Mouse (Mus musculus): Measurements from ENCODE around the gene Spsb2. TPM values are rescaled to one million over a fixed set of nuclear protein-coding genes. Genes with fewer than 3 reads are reported as not detected.

Gene Spsb2
- polyA plus RNA-seq (2015; fragmentation: Nextera tagmentation; extraction: Ambion mirVana): 7.9 and 9.2 TPM in 2 replicates

DNA sequence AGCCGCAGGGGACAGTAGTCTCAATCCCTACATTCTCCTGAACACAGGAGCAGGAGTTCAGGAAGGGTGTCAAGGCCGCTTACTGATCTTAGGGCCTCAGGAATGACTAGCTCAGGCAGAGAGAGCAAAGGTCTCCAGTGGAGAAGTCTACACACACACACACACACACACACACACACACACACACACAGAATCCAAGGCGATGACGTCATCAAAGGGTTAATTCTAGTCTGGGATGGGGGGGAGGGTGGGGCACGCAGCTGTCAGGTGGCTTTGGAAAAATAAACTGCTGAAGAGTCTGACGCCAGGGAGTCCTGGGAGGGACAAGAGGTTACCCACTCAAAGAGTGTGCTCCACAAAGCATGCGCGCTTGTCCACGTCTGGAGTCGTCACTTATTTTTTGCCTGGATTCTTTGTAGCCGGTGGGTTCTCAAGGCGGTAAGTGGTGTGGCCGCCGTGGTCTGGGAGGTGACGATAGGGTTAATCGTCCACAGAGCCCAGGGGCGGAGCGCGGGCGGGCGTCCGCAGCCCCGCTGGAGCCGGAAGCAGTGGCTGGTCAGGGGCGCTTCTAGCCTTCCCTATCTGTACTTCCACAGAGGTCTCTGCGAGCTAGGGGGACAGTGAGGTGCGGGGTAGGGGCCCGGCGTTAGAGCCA lies at the start of gene Spsb2:
Spsb2 (plus strand) TSS at position 304 of the 655 bp plus-strand sequence.
- Histone ChIP-seq H3K36me3 (peaks cover 13% of the 10 kb centered on the region; the same call in 1 of the 2 replicates), H3K4me3 (replicated peaks) (peak within 1 kb of the TSS; percentile 50), H3K27ac (replicated peaks) (peak within 1 kb of the TSS; percentile 81), H3K27me3 (replicated peaks) (no peaks in the 10 kb centered on the region), H3K9ac (replicated peaks) (peak within 1 kb of the TSS; percentile 64), H3K4me1 (peaks cover 57% of the 10 kb centered on the region), H3K4me2 (peak within 1 kb of the TSS; percentile 94), H3K9me3 (replicated peaks) (no peaks in the 10 kb centered on the region)
- 4% methylated on average over 29 of the region's 29 CpGs for WGBS
- ATAC-seq (ENCODE audit: low FRiP score): peak; percentile 13; the same call in 1 of the 2 replicates

DNA sequence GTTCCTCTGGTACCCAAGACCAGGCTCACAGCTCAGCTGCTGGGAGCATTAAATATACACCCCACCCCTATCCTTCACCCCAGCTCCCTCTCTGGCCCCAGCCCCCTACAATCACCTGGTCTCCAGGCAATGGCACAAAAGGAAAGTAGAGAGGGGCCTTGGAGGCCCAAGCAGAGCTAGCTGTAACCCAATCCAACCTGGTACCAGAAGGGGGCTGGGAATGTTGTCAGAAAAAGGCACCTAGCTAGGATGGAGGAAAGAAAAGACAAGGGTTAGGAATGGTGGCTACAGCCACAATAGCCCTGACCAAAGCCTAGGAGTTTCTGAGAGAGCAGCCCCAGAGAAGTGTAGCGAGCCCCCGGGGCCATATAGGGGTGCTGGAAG lies 49.6 kb upstream of the Spsb2 start:
- Histone ChIP-seq H3K9me3 (replicated peaks) (no peaks in the 10 kb centered on the region), H3K27ac (replicated peaks) (peak overlapping the region; percentile 98), H3K4me3 (replicated peaks) (no peak overlapping the region), H3K4me1 (peaks cover 40% of the 10 kb centered on the region), H3K36me3 (0 out of 2 replicates have a peak, but pooled peaks cover 13% of the 10 kb centered on the region), H3K27me3 (replicated peaks) (no peaks in the 10 kb centered on the region), H3K9ac (replicated peaks) (0 out of 2 replicates have a peak overlapping the region, but pooled peaks have one; percentile 1), H3K4me2 (peak overlapping the region; percentile 90; the same call in 1 of the 2 replicates)
- no peak for ATAC-seq (ENCODE audit: low FRiP score)
- 56% methylated on average over 2 of the region's 2 CpGs for WGBS

DNA sequence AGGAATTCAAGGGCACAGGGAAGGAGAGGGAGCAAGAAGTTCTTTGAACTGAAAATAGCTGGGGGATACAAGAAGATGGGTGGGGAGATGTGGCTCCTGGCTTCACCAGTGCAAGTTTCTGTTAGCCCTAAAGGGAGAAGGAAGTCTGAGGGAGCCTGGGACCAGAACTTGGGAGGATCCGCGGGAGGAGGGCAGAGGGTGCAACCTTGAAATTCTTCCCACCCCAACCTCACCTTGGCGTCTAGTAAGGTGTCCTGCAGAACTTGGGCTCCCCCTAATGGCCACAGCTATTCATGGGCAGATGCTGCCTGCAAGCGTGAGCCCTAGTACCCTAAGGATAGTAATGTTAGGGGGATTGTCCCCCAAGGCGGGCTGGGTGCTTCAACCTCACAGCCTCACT lies 49.2 kb upstream of the Spsb2 start:
- Histone ChIP-seq H3K27me3 (replicated peaks) (no peaks in the 10 kb centered on the region), H3K27ac (replicated peaks) (peak overlapping the region; percentile 98), H3K36me3 (0 out of 2 replicates have a peak, but pooled peaks cover 13% of the 10 kb centered on the region), H3K4me3 (replicated peaks) (no peak overlapping the region), H3K4me1 (peaks cover 36% of the 10 kb centered on the region), H3K9me3 (replicated peaks) (no peaks in the 10 kb centered on the region), H3K4me2 (peak overlapping the region; percentile 90; the same call in 1 of the 2 replicates), H3K9ac (replicated peaks) (0 out of 2 replicates have a peak overlapping the region, but pooled peaks have one; percentile 1)
- no peak for ATAC-seq (ENCODE audit: low FRiP score)
- WGBS: 2% methylated on average over 5 of the region's 5 CpGs

DNA sequence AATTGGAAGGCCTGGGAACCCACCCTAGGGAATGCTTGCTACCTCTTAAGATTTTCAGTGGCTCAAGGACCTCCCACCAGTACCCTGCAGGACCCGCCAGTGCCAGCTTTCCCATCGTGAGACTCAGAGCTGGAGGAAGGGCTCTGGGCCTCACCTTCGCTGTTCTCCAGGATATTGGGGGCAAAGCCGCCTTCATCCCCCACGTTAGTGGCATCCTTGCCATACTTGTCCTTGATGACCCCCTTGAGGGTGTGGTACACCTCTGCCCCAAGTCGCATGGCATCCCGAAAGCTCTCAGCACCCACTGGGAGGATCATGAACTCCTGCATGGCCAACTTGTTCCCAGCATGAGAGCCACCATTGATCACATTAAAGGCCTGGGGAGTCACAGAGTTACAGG lies 42.5 kb upstream of the Spsb2 start:
- H3K9me3 ChIP-seq (replicated peaks): no peaks in the 10 kb centered on the region
- WGBS: 81% methylated on average over 7 of the region's 7 CpGs
- no peak overlapping the region for H3K9ac ChIP-seq (replicated peaks)
- H3K4me1 ChIP-seq: peaks cover 32% of the 10 kb centered on the region
- H3K27me3 ChIP-seq (replicated peaks): no peaks in the 10 kb centered on the region; the same call in none of the 2 replicates
- H3K36me3 ChIP-seq: peaks cover 17% of the 10 kb centered on the region; the same call in 1 of the 2 replicates
- no peak overlapping the region for H3K4me3 ChIP-seq (replicated peaks)
- no peak overlapping the region for H3K27ac ChIP-seq (replicated peaks)
- no peak overlapping the region for H3K4me2 ChIP-seq
- no peak for ATAC-seq (ENCODE audit: low FRiP score)

DNA sequence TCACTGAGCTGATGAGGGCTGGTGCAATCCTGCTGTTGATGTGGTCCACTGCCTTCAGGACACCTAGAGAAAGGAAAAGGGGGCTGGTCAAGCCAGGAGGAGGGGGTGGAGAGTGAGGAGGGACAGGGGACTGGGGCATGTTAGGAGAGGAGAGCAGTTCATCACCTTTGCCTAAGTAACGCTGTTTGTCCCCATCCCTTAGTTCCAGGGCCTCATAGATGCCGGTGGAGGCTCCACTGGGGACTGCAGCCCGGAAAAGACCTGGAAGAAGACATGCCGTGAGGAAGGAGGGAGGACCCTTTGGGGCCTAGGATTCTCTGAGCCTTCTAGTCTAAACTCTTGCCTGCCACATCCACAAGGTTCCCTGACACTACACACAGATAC lies 40.9 kb upstream of the Spsb2 start:
- H3K36me3 ChIP-seq: peaks cover 8% of the 10 kb centered on the region; the same call in 1 of the 2 replicates
- H3K9me3 ChIP-seq (replicated peaks): no peaks in the 10 kb centered on the region
- H3K4me1 ChIP-seq: peaks cover 32% of the 10 kb centered on the region
- peak overlapping the region; percentile 77; the same call in 1 of the 2 replicates for H3K9ac ChIP-seq (replicated peaks)
- no peak for ATAC-seq (ENCODE audit: low FRiP score)
- H3K4me3 ChIP-seq (replicated peaks): no peak overlapping the region; the same call in 1 of the 2 replicates
- 27% methylated on average over 4 of the region's 4 CpGs for WGBS
- no peaks in the 10 kb centered on the region; the same call in none of the 2 replicates for H3K27me3 ChIP-seq (replicated peaks)
- peak overlapping the region; percentile 80 for H3K4me2 ChIP-seq
- H3K27ac ChIP-seq (replicated peaks): peak overlapping the region; percentile 84; the same call in 1 of the 2 replicates

DNA sequence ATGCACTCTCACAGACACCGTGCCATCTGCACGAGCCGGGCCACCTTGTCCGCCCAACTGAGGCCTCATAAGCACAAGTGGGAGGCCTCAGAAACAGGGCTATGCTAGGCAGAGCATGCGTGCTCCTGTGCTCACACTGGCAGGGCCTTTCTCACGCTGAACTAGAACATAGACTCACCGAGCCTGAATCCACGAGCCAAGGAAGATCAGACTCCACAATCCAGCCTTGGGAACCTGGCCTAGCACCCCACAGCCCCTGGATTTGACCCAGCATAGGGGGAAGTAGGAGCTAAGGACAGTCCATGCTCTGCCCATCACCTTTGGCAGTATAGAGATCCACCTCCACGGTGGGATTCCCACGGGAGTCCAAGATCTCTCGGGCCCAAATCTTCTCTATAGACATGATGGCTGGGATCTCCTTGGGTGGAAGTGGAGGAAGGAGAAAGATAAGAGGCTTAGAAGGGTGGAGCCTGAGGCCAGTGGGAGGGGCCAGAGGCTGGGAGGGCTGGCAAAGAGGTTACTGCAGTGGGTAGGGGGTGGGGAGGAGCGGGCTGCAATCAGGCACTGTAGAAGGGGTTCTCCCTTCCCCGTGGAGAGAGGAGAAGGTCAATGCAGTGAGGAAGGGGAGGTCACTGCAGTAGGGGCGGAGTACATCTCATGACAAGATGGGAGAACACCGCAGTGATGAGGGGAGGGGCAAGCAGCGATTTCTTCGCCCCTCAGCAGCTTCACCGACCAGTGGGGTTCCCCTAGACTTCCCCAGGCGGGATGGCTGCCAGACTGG lies 40.3 kb upstream of the Spsb2 start:
- Histone ChIP-seq H3K27me3 (replicated peaks) (no peaks in the 10 kb centered on the region; the same call in none of the 2 replicates), H3K4me1 (peaks cover 32% of the 10 kb centered on the region), H3K36me3 (peaks cover 3% of the 10 kb centered on the region; the same call in 1 of the 2 replicates), H3K4me2 (peak overlapping the region; percentile 80), H3K9ac (replicated peaks) (peak overlapping the region; percentile 77), H3K9me3 (replicated peaks) (no peaks in the 10 kb centered on the region), H3K27ac (replicated peaks) (peak overlapping the region; percentile 84), H3K4me3 (replicated peaks) (peak overlapping the region; percentile 63)
- ATAC-seq (ENCODE audit: low FRiP score): peak; percentile 61
- 26% methylated on average over 19 of the region's 19 CpGs for WGBS

DNA sequence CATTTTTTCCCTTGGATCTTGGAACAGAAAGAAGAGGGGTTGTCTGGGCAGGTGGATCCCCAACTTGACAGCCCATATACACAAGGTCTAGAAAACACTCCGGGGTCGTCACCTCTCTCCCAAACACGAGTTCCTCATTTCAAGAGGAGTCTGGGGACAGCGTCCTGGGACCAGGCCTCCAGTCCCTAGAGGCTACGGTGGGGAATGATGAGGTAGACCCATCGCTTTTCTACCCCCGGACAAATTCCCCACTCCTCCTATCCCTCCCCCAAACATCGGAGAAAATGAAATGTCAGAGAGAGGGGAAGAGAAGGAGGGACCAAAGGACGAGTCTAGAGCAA lies 39.8 kb upstream of the Spsb2 start:
- no peaks in the 10 kb centered on the region for H3K9me3 ChIP-seq (replicated peaks)
- H3K4me1 ChIP-seq: peaks cover 32% of the 10 kb centered on the region
- H3K27ac ChIP-seq (replicated peaks): peak overlapping the region; percentile 84
- peak overlapping the region; percentile 63 for H3K4me3 ChIP-seq (replicated peaks)
- H3K36me3 ChIP-seq: peaks cover 3% of the 10 kb centered on the region; the same call in 1 of the 2 replicates
- 5% methylated on average over 9 of the region's 9 CpGs for WGBS
- peak overlapping the region; percentile 77 for H3K9ac ChIP-seq (replicated peaks)
- peak; percentile 16; the same call in 1 of the 2 replicates for ATAC-seq (ENCODE audit: low FRiP score)
- H3K27me3 ChIP-seq (replicated peaks): no peaks in the 10 kb centered on the region; the same call in none of the 2 replicates
- peak overlapping the region; percentile 80 for H3K4me2 ChIP-seq

DNA sequence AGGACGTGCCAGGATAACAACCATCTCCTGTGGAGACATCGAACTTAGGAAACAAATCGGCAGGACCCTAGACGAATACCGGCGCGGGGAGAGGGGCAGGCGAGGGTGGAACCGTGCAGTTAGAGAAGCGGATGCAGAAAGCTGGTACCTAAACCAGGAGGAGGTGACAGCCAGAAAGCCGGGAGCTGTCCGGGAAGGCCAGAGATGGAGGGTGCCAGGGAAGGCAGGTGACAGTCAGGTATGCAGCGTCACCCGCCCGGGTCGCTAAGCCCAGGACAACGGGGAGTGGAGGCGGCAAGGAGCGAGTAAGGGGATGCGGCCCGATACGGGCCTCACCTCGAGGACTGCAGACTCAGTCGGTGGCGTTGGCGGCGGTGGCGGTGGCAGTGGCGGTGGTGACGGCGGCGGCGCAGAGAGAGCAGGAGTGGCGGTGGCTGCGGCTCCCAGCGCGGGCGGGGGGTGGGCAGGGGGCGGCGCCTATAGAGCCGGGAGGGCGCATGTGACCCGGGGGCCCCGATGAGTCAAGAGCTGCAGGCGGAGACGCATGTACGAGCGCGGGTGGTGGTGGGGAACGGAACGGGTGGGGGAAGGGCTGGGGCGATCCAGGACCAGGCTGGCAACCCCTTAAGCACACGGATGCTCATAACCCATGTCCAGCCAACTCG lies 39.2 kb upstream of the Spsb2 start, which contains the start of gene Eno2:
Eno2 (minus strand) TSS at position 573 of the 665 bp plus-strand sequence.
- Histone ChIP-seq H3K4me1 (peaks cover 32% of the 10 kb centered on the region), H3K9ac (replicated peaks) (peak within 1 kb of the TSS; percentile 77), H3K27ac (replicated peaks) (peak within 1 kb of the TSS; percentile 84), H3K9me3 (replicated peaks) (no peaks in the 10 kb centered on the region), H3K4me3 (replicated peaks) (peak within 1 kb of the TSS; percentile 63), H3K27me3 (replicated peaks) (no peaks in the 10 kb centered on the region; the same call in none of the 2 replicates), H3K4me2 (peak within 1 kb of the TSS; percentile 80), H3K36me3 (peaks cover 3% of the 10 kb centered on the region; the same call in 1 of the 2 replicates)
- WGBS: 1% methylated on average over 46 of the region's 54 CpGs
- peak; percentile 91 for ATAC-seq (ENCODE audit: low FRiP score)

DNA sequence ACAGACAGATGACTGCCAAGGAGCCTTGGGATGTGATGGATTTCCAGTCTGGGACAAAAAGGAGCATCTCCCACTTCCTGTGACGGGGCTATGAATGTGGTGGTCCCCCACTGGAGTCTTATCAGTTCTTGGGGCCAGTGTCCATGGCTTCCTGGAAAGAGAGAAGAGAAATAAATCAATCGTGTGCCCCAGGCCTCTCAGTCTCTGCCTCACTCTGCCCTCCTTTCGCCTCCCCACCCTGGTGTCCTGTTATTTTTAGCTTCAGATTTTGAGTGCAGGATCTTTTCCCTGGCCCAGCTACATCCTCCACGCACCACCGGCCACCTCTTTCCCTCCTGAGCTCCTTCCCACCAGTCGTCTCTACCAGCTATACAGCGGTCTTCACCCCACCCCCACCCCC lies 38.4 kb upstream of the Spsb2 start:
- Histone ChIP-seq H3K4me2 (peak overlapping the region; percentile 80), H3K36me3 (peaks cover 3% of the 10 kb centered on the region; the same call in 1 of the 2 replicates), H3K27ac (replicated peaks) (peak overlapping the region; percentile 84), H3K9me3 (replicated peaks) (no peaks in the 10 kb centered on the region), H3K9ac (replicated peaks) (peak overlapping the region; percentile 77), H3K4me3 (replicated peaks) (peak overlapping the region; percentile 63), H3K4me1 (peaks cover 32% of the 10 kb centered on the region), H3K27me3 (replicated peaks) (no peaks in the 10 kb centered on the region; the same call in none of the 2 replicates)
- ATAC-seq (ENCODE audit: low FRiP score): no peak
- 60% methylated on average over 7 of the region's 7 CpGs for WGBS

DNA sequence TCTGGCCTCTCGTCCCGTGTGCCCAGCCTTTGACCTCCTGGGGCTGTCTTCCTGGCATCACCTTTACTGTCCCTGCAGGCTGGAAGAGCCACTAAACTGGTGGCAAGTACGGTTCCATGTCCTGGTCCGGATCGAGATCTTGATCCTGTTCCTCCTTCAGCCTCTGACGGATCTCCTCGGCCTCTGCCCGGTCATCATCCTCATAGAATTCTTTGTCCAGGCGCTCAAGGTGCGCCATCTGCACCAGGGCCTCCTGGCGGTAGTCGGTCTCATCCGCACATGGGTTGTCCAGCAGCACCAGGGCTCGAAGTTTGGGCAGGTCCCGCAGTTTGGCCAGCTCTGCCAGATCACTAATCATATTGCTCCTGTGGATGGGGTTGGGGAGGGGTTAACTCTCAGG lies 38.0 kb upstream of the Spsb2 start:
- ATAC-seq (ENCODE audit: low FRiP score): no peak
- Histone ChIP-seq H3K27me3 (replicated peaks) (no peaks in the 10 kb centered on the region; the same call in none of the 2 replicates), H3K9me3 (replicated peaks) (no peaks in the 10 kb centered on the region), H3K4me1 (peaks cover 32% of the 10 kb centered on the region), H3K36me3 (peaks cover 3% of the 10 kb centered on the region; the same call in 1 of the 2 replicates), H3K4me2 (no peak overlapping the region), H3K9ac (replicated peaks) (no peak overlapping the region), H3K4me3 (replicated peaks) (no peak overlapping the region), H3K27ac (replicated peaks) (no peak overlapping the region)
- 90% methylated on average over 15 of the region's 15 CpGs for WGBS

Data from neural tube, embryonic 15.5 days (tissue).